Mouse (Mus musculus): ENCODE data around the gene Mlst8. TPM values are rescaled to one million over a fixed set of nuclear protein-coding genes. Genes with fewer than 3 reads are reported as not detected.

The Mlst8 gene
- polyA plus RNA-seq, 1 experiment from 2014 or later = 24.2 TPM

DNA sequence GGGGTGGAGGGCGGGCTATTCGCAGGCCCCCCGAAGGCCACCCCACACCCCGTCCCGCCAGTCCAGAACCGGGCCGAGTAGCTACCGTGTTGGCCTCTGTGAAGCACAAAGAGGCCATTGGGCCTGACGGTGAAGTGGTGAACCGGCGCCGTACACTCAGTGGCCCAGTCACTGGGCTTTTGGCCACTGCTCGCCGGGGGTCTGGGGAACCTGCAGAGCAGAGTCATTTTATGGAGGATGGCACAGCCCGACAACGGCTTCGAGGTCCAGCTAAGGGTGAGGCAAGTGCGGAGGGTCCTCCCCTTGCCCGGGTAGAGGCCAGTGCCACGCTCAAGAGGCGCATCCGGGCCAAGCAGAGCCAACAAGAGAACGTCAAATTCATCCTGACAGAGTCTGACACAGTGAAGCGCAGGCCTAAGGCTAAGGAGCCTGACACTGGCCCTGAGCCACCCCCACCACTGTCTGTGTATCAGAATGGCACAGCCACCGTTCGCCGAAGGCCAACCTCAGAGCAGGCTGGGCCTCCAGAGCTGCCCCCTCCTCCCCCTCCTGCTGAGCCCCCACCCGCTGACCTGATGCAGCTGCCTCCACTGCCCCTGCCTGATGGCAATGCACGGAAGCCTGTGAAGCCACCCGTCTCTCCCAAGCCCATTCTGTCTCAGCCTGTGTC is 26.5 kb upstream of the Mlst8 start:
- H3K9me3 ChIP-seq (replicated peaks; ENCODE audit: low read length) = no peaks in the 10 kb centered on the region
- no peak for TF ChIP-seq CTCF (IDR thresholded peaks at IDR 0.05; ENCODE audit: low read depth)
- H3K9ac ChIP-seq (ENCODE audit: low read depth, low read length) = no peak overlapping the region
- H3K36me3 ChIP-seq (ENCODE audit: insufficient read depth, low read length) = peaks cover 25% of the 10 kb centered on the region
- H3K27me3 ChIP-seq (ENCODE audit: insufficient read depth, low read length) = no peaks in the 10 kb centered on the region
- ATAC-seq (replicated peaks; ENCODE audit: low FRiP score, low read depth) = no peak
- no peak overlapping the region for H3K27ac ChIP-seq
- no peak for DNase-seq (ENCODE audit: low spot score)
- H3K4me3 ChIP-seq (replicated peaks; ENCODE audit: low read depth, low read length) = no peak overlapping the region
- H3K4me1 ChIP-seq (replicated peaks; ENCODE audit: insufficient read depth, low read length) = no peaks in the 10 kb centered on the region
- 91% methylated on average over 30 of the region's 30 CpGs for WGBS
- H3K4me2 ChIP-seq (ENCODE audit: low read length) = no peak overlapping the region

DNA sequence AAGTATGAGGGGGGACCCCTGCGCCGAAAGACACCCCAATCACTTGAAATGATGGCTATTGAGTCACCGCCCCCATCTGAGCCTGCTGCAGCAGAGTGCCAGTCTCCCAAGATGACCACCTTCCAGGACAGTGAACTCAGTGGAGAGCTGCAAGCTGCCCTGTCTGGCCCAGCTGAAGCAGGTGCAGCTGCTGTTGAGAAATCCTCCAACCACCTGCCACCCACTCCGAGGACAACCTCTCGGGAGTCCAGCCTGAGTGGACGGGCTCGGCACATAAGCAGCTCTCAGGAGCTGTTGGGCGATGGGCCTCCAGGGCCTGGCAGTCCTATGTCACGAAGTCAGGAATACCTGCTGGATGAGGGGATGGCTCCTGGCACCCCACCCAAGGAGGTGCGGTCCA is 25.2 kb upstream of the Mlst8 start:
- Histone ChIP-seq H3K4me3 (replicated peaks; ENCODE audit: low read depth, low read length) (no peak overlapping the region), H3K27ac (no peak overlapping the region), H3K27me3 (ENCODE audit: insufficient read depth, low read length) (no peaks in the 10 kb centered on the region), H3K36me3 (ENCODE audit: insufficient read depth, low read length) (peaks cover 12% of the 10 kb centered on the region; the same call in 1 of the 2 replicates), H3K9me3 (replicated peaks; ENCODE audit: low read length) (no peaks in the 10 kb centered on the region), H3K4me1 (replicated peaks; ENCODE audit: insufficient read depth, low read length) (no peaks in the 10 kb centered on the region), H3K9ac (ENCODE audit: low read depth, low read length) (no peak overlapping the region), H3K4me2 (ENCODE audit: low read length) (no peak overlapping the region)
- TF ChIP-seq CTCF (IDR thresholded peaks at IDR 0.05; ENCODE audit: low read depth) = no peak
- WGBS = 91% methylated on average over 10 of the region's 10 CpGs
- no peak for DNase-seq (ENCODE audit: low spot score)
- no peak for ATAC-seq (replicated peaks; ENCODE audit: low FRiP score, low read depth)

DNA sequence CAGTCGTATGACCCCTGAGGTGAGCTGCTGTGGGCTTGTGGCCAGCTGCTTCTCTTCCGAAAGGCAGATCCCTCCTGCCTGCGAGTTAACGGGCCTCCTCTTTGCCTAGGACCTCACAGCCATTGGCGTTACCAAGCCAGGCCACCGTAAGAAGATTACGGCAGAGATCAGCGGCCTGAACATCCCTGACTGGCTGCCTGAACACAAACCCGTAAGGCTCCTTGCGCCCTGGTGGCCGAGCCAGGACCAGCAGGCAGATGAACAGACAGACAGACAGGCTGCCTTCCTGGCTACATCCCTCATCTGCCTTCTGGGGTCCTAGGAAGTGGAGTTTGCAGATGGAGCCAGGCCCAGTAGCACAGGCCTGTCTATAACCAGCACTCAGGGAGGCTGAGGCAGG is 23.3 kb upstream of the Mlst8 start:
- TF ChIP-seq CTCF (IDR thresholded peaks at IDR 0.05; ENCODE audit: low read depth) = peak; percentile 39; the same call in 1 of the 2 replicates
- Histone ChIP-seq H3K27ac (no peak overlapping the region), H3K4me3 (replicated peaks; ENCODE audit: low read depth, low read length) (no peak overlapping the region), H3K27me3 (ENCODE audit: insufficient read depth, low read length) (no peaks in the 10 kb centered on the region), H3K4me2 (ENCODE audit: low read length) (no peak overlapping the region), H3K9ac (ENCODE audit: low read depth, low read length) (no peak overlapping the region), H3K36me3 (ENCODE audit: insufficient read depth, low read length) (no peaks in the 10 kb centered on the region), H3K9me3 (replicated peaks; ENCODE audit: low read length) (no peaks in the 10 kb centered on the region), H3K4me1 (replicated peaks; ENCODE audit: insufficient read depth, low read length) (no peaks in the 10 kb centered on the region)
- DNase-seq (ENCODE audit: low spot score) = no peak
- no peak for ATAC-seq (replicated peaks; ENCODE audit: low FRiP score, low read depth)
- WGBS = 35% methylated on average over 11 of the region's 11 CpGs

DNA sequence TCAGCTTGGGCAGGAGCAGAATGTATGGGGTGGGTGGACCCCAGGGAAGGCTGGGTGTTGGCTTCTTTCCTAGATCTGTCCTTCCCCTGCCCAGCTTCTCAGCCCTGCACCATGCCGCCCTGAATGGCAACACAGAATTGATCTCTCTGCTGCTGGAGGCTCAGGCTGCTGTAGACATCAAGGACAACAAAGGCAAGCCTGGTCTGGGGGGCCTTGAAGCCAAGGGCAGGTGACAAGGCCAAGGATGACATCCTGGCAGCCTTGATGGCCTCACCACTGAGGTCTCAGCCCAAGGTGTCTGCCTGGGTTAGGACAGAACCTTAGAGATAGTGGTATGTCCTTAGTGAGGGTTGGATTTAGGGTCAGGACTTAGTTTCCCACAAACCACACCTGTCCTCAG is 17.1 kb upstream of the Mlst8 start:
- Histone ChIP-seq H3K4me2 (ENCODE audit: low read length) (no peak overlapping the region), H3K27me3 (ENCODE audit: insufficient read depth, low read length) (no peaks in the 10 kb centered on the region), H3K36me3 (ENCODE audit: insufficient read depth, low read length) (no peaks in the 10 kb centered on the region), H3K27ac (no peak overlapping the region), H3K4me1 (replicated peaks; ENCODE audit: insufficient read depth, low read length) (no peaks in the 10 kb centered on the region), H3K9ac (ENCODE audit: low read depth, low read length) (0 out of 2 replicates have a peak overlapping the region, but pooled peaks have one; percentile 18), H3K9me3 (replicated peaks; ENCODE audit: low read length) (no peaks in the 10 kb centered on the region), H3K4me3 (replicated peaks; ENCODE audit: low read depth, low read length) (no peak overlapping the region)
- no peak for ATAC-seq (replicated peaks; ENCODE audit: low FRiP score, low read depth)
- DNase-seq (ENCODE audit: low spot score) = no peak
- 76% methylated on average over 1 of the region's 1 CpGs for WGBS
- TF ChIP-seq CTCF (IDR thresholded peaks at IDR 0.05; ENCODE audit: low read depth) = no peak

DNA sequence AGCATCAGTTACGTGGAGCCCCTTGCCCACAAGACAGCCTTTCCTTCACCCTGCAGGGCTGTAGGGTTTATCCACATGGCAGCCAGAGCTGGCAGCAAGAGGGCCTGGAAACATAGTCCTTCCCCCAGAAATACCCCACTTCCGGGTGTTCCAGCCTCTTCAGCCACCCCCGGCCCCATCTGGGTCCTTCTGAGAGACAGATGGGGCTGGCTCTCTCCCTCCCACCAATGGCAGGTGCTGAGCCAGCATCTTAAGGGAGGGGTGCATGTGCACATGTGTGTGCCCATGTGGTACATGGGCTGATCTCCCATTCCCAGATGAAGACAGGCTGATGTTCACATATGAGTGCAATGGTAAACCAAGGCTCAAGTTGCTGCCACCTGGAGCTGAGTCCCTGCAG is 16.6 kb upstream of the Mlst8 start:
- WGBS = 73% methylated on average over 3 of the region's 3 CpGs
- Histone ChIP-seq H3K4me1 (replicated peaks; ENCODE audit: insufficient read depth, low read length) (no peaks in the 10 kb centered on the region), H3K27me3 (ENCODE audit: insufficient read depth, low read length) (no peaks in the 10 kb centered on the region), H3K27ac (no peak overlapping the region), H3K9me3 (replicated peaks; ENCODE audit: low read length) (no peaks in the 10 kb centered on the region), H3K36me3 (ENCODE audit: insufficient read depth, low read length) (no peaks in the 10 kb centered on the region), H3K9ac (ENCODE audit: low read depth, low read length) (0 out of 2 replicates have a peak overlapping the region, but pooled peaks have one; percentile 18), H3K4me3 (replicated peaks; ENCODE audit: low read depth, low read length) (no peak overlapping the region), H3K4me2 (ENCODE audit: low read length) (no peak overlapping the region)
- ATAC-seq (replicated peaks; ENCODE audit: low FRiP score, low read depth) (no peak), DNase-seq (ENCODE audit: low spot score) (no peak)
- no peak for TF ChIP-seq CTCF (IDR thresholded peaks at IDR 0.05; ENCODE audit: low read depth)

DNA sequence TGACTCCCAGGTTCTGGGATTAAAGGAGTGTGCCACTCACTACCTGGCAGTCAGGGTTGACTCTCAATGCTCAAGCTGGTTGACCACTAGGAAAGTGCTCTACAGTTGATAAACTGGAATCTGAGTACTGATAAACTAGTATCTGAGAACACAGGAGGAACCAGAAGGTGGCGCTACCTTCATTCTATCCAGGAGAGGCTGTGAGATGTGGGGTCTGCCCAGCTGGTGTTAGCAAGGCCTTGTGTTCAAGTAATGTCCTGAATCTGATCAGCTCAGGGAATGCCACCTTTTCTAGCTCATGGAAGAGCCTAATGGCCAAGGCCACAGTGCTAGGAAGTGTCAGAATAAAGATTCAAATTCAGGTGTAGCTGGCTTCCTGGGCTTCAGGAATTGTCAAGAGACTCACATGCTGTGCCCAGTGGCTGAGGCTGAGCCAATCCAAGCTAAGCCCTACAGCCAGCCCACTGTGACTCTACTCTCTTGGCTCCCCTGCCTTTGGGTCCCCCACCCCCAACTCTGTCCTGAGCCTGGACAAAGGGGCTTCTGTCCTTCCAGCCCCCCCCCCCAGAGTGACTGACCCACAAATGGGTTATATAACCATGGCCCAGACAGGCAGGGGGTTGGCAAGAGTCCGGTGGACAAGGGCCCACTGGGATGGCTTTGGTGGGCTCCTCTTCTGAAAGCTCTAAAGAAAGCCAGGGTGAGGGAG is 15.9 kb upstream of the Mlst8 start:
- WGBS = 43% methylated on average over 2 of the region's 2 CpGs
- no peak for ATAC-seq (replicated peaks; ENCODE audit: low FRiP score, low read depth)
- no peaks in the 10 kb centered on the region for H3K4me1 ChIP-seq (replicated peaks; ENCODE audit: insufficient read depth, low read length)
- peak; percentile 84 for DNase-seq (ENCODE audit: low spot score)
- H3K36me3 ChIP-seq (ENCODE audit: insufficient read depth, low read length) = no peaks in the 10 kb centered on the region
- no peak overlapping the region for H3K4me3 ChIP-seq (replicated peaks; ENCODE audit: low read depth, low read length)
- no peaks in the 10 kb centered on the region for H3K9me3 ChIP-seq (replicated peaks; ENCODE audit: low read length)
- H3K9ac ChIP-seq (ENCODE audit: low read depth, low read length) = no peak overlapping the region
- peak; percentile 75 for TF ChIP-seq CTCF (IDR thresholded peaks at IDR 0.05; ENCODE audit: low read depth)
- H3K4me2 ChIP-seq (ENCODE audit: low read length) = no peak overlapping the region
- H3K27ac ChIP-seq = no peak overlapping the region
- H3K27me3 ChIP-seq (ENCODE audit: insufficient read depth, low read length) = no peaks in the 10 kb centered on the region

Measured in kidney, postnatal 0 days (tissue).